Mouse (Mus musculus) thymus, postnatal 25 days (tissue): Measurements from ENCODE around the gene Col6a3.

Experiments used
- DNase-seq: peaks from one replicate; pipeline ENCODE4 v3.0.0; 2022

Col6a3 gene

DNA sequence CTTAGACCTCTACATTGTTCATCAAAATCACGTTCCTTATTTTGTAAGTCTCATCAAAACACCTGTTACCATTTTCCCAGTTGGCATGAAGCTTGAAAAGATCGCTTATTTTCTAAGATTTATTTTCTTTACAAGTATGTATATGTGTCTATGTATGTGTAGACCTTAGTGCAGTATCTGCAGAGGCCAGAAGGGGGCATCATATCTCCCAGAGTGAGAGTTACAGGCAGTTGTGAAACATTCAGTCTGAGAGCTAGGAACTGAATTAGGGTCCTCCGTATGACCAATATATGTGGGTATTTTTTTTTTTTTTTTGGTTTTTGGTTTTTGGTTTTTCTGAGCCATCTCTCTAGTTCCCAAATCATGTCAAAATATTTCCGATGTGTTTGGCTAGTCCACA is 50.4 kb downstream of the Col6a3 start:
- no peak for DNase-seq

DNA sequence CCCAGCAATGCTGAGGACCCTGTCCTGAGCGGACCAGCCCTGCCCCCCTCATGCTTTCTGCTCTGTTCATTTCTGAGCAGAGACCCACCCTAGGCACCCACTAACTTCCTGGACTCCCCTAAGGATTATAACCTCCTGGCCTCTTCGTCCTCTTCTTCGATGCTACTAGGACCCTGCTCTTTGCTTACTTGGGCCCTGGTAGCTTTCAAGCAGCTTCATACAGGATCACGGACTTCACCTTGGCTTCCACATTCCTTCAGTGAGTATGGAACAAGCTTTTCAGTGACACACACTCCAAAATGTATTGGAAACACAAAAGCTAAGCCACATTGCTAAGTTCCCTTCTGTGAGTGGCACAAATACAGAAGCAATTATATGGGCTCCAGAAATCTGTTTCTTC is 52.8 kb downstream of the Col6a3 start:
- DNase-seq, result no peak

DNA sequence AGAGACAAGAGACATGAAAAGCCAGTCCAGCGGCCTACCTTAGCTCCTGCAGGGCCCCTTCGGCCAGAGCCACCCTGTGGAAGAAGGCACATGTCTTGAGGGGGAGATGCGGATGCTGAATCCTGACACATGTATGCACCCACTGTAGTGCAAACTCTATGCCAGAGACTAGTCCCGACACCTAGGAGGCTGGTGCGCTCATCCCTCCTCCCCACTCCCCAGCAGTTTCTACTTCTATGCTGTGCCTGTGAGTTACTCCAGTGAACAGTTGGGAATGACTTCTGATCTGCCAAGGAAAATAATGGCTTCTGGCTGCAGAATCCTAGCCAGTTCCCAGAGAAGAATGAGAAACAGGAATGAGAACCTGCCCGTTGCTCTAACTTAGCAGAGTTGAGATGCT is 54.3 kb downstream of the Col6a3 start:
- DNase-seq, result no peak

- DNase-seq, result no peak
These were observed 63.3 kb downstream of the Col6a3 start for GRCm38 (mm10) chr1:90780446-90780845.

DNA sequence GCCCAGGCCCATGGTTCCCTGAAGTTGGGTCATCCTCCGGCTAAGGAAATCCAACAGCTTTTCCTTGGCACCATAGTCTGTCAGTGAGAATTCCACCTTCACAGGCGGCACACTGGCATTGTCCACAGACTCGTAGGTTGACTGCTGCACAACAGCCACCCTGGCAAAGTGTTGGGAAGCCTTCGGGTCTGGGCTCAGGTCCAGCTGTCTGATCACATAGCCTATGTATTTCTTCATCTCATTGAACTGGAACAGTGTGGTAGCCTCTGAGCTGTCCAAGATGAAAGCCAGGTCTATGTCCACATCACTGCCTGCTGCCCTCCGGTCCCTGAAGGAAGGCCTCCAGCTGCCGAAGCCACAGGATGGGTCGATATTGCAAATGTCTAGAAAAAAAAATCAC is 64.7 kb downstream of the Col6a3 start:
- no peak for DNase-seq

DNA sequence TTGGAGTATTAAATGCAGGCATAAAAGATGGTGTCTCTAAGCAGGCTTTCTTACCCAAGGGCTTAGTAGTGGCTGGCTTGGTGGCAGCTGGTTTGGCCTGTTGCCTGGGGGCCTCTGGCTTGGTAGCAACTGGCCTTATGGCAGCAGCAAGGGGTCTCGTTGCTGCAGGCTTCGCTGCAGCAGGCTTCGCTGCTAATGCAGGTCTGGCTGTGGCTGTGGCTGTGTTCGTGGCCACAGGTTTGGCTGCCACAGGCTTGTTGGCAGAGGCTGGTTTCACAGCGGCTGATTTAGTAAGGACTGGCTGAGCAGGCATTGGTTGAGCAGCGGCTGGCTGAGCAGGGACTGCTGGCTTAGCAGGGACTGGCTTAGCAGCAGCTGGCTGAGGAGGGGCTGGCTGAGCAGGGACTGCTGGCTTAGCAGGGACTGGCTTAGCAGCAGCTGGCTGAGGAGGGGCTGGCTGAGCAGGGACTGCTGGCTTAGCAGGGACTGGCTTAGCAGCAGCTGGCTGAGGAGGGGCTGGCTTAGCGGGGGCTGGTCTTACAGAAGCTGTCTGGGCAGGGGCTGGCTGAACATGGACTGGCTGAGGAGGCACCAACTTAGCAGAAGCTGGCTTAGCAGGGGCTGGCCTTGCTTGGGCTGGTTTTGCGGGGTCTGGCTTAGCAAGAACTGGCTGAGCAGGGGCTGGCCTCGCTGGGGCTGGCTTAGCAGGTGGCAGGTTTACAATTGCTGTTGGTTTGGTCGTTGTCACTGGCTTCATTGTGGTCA is 68.1 kb downstream of the Col6a3 start:
- peak; percentile 39 for DNase-seq

GRCm38 (mm10) chr1:90771172-90771571 is 72.6 kb downstream of the Col6a3 start:
- DNase-seq, result no peak

DNA sequence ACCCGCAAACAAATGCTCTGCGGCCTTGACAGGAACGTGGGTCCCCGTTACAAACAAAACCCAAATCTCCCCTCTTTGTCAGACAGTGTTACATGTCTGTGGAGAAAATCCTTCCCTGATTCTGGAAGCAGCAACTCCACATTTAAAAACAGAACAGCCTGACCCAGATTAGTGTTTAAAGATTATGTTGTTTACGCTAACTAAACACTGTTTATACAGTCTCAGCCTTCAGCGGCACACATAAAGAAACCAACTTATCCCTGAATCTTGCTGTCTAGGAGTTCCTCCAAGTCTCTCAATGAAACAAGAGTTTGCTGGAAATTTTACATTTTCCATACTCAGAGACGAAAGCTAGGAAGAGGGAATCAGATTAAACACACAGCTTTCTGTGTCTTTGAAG is 73.7 kb downstream of the Col6a3 start:
- no peak for DNase-seq

- DNase-seq, result no peak
These were observed 74.5 kb downstream of the Col6a3 start for GRCm38 (mm10) chr1:90769301-90769700.

DNA sequence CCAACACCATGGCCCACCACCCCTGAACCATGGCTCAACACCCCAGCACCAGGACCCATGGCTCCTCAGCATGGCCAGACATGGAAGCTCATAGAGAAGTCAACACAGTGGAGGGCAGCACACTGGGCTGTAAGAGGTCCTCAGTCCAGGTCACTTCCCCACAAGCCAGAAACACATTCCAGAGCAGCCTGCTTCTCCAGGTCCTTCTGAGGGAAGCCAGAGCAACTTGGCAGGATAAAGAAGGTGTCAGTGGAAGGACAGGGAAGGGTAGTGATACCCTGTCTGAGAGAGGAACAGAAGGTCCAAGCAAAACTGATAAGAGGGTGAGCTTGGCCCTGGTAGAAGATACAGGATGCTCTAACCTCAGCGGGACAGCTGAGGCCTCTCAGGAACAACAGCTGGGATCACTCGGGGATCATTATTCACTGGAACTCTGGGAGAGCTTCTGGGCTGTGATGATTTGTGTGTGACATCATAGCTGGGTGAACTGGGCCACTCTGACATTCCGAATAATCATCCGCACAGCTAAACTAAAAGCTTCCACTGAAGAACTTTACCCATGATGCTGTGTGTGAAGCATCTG is 85.6 kb downstream of the Col6a3 start:
- no peak for DNase-seq

- no peak for DNase-seq
These were observed 89.8 kb downstream of the Col6a3 start for GRCm38 (mm10) chr1:90753869-90754563.

DNA sequence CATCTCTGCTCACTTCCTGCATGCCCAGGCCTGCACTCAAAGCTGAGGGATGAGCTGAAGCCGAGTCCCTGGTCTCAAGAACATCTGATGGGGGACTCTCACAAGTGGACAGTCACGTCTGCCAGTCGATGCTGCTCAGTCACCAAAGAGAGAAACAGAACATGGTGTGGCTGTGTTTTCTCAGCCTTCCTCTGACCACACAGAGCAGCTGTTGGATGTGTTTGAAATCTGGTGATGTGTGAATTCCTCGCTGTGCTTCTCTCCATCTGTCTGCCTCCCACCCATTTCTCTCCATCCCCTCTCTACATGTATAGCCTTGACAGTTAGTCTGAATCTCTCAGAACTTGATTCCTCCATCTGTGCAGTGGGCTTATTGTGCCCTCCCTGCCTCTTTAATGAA is 92.5 kb downstream of the Col6a3 start:
- DNase-seq, result no peak

- DNase-seq, result no peak
These were observed 93.6 kb downstream of the Col6a3 start for GRCm38 (mm10) chr1:90750169-90750568.

DNA sequence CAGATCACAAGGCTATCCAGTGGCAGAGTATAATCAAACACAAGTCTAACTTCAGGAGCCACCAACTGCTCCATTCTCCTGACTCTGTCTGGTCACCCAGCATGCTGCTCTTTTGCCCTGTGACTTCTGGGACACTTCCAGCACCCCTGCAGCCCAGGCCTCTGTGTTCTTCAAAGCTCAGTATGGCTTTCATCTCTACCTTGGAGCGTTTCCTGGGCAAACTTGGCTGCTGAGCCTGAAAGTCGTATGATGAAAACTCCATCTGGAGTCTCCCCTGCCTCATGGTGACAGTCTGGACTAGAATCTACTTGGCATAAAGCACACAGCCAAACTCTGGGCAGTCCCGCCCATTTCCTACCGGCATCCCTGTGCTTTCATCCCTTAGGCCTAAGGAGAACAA is 95.2 kb downstream of the Col6a3 start:
- DNase-seq, result no peak

DNA sequence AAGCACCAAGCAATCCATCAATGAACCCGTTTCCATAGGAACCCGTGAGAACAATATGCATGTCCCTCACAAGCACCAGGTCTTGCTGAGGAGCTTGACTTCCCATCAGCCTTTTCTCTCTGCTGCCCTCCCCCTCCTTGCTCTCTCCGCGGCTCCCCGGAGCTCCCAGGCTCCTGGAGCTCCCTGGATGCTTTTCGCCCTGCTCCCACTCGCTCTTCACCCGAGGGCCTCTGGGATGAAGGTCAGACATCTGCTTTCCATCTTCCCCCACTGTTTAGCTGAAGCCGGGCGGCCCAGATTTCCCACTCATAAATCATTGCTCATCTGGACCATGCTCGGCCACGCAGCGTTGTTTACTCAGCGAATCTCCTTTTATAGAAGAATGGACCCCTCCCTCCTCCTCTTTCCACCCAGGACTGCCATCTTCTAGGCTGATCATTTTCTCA is 99.8 kb downstream of the Col6a3 start:
- peak; percentile 31 for DNase-seq

DNA sequence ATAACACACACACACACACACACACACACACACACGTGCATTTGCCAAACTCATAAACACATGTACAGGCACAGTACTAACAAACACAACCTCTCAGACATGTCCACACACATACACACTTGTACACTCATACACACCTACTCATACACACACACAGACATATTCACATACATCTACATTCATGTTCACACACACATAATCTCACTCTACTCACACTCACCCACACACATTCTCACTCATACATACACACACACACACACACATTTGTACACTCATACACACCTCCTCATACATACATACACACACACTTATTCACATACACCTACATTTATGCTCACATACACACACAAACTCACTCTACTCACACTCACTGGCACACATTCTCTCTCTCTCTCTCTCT is 100.3 kb downstream of the Col6a3 start:
- DNase-seq, result no peak

GRCm38 (mm10) chr1:90742641-90743040 is 101.1 kb downstream of the Col6a3 start:
- DNase-seq, result peak; percentile 9

GRCm38 (mm10) chr1:90740216-90741170 is 103.3 kb downstream of the Col6a3 start:
- peak; percentile 61 for DNase-seq

GRCm38 (mm10) chr1:90738913-90739312 is 104.9 kb downstream of the Col6a3 start:
- DNase-seq, result no peak

GRCm38 (mm10) chr1:90729466-90729865 is 114.3 kb downstream of the Col6a3 start:
- DNase-seq, result no peak

GRCm38 (mm10) chr1:90723754-90724153 is 120.0 kb downstream of the Col6a3 start:
- no peak for DNase-seq

DNA sequence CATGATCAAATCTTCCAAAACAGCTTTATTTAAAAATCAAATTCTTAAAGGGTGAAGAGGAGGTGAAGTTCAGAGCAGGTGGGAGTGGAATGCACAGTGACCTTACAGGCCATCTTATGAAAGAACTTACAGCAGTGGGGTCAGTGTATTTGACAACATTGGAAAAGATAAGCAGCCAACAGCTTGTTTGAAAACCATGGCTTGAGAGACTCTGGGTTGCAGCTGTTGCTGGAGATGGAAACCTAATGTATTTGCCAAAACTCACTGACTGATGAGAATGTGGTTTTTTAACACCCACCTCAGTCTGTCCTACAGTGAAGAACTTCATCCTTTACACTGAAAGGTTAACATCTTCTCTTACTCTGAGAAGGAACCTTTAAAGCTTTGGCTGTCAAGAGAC is 120.4 kb downstream of the Col6a3 start:
- no peak for DNase-seq

GRCm38 (mm10) chr1:90722021-90722420 is 121.8 kb downstream of the Col6a3 start:
- DNase-seq, result no peak
